Mouse (Mus musculus): ENCODE measurements around the gene Gapvd1.

The Gapvd1 gene

DNA sequence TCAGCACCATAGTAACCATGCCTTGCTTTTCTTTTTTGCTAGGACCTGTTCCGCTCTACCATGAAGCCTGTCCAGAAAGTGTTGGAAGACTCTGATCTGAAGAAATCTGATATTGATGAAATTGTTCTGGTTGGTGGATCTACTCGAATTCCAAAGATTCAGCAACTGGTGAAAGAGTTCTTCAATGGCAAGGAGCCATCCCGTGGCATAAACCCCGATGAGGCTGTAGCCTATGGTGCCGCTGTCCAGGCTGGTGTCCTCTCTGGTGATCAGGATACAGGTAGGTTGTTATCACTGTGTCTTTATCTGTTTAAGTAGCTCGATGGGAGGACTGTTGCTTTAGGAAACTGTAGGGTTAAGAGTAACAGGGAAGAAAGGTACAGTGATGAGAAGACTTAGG is 19.5 kb upstream of the Gapvd1 start:
- no peak for TF ChIP-seq NANOG (IDR thresholded peaks at IDR 0.05; ENCODE audit: borderline replicate concordance, low read length)
- TF ChIP-seq CTCF (conservative IDR thresholded peaks at IDR 0.05; ENCODE audit: low read length) = no peak
- Histone ChIP-seq H3K4me3 (replicated peaks; ENCODE audit: low read length) (peak overlapping the region; percentile 96), H3K27me3 (ENCODE audit: insufficient read depth, low read length) (no peaks in the 10 kb centered on the region), H3K4me1 (replicated peaks; ENCODE audit: low read depth, low read length) (peaks cover 55% of the 10 kb centered on the region), H3K36me3 (ENCODE audit: insufficient read depth, low read length) (peaks cover 79% of the 10 kb centered on the region), H3K9me3 (ENCODE audit: low read length) (no peaks in the 10 kb centered on the region)

DNA sequence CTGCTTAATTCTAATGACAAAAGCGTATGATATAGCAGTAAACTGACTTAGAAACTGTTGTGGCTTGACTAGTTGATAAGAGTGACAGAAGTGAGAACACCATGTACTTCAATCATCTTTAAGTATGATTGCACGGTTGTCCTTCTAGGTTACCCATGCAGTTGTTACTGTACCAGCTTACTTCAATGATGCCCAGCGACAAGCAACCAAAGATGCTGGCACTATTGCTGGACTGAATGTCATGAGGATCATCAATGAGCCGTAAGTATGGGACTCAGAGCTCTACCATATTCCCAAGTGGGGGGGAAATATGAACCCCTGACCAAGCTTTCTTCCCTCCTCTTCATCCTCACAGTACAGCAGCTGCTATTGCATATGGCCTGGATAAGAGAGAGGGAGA is 18.6 kb upstream of the Gapvd1 start:
- H3K4me3 ChIP-seq (replicated peaks; ENCODE audit: low read length) = peak overlapping the region; percentile 96
- H3K4me1 ChIP-seq (replicated peaks; ENCODE audit: low read depth, low read length) = peaks cover 55% of the 10 kb centered on the region
- no peaks in the 10 kb centered on the region for H3K27me3 ChIP-seq (ENCODE audit: insufficient read depth, low read length)
- no peaks in the 10 kb centered on the region for H3K9me3 ChIP-seq (ENCODE audit: low read length)
- H3K36me3 ChIP-seq (ENCODE audit: insufficient read depth, low read length) = peaks cover 76% of the 10 kb centered on the region
- TF ChIP-seq CTCF (conservative IDR thresholded peaks at IDR 0.05; ENCODE audit: low read length) (no peak), NANOG (IDR thresholded peaks at IDR 0.05; ENCODE audit: borderline replicate concordance, low read length) (no peak), POU5F1 (IDR thresholded peaks at IDR 0.05; ENCODE audit: borderline replicate concordance, low read length) (no peak)

DNA sequence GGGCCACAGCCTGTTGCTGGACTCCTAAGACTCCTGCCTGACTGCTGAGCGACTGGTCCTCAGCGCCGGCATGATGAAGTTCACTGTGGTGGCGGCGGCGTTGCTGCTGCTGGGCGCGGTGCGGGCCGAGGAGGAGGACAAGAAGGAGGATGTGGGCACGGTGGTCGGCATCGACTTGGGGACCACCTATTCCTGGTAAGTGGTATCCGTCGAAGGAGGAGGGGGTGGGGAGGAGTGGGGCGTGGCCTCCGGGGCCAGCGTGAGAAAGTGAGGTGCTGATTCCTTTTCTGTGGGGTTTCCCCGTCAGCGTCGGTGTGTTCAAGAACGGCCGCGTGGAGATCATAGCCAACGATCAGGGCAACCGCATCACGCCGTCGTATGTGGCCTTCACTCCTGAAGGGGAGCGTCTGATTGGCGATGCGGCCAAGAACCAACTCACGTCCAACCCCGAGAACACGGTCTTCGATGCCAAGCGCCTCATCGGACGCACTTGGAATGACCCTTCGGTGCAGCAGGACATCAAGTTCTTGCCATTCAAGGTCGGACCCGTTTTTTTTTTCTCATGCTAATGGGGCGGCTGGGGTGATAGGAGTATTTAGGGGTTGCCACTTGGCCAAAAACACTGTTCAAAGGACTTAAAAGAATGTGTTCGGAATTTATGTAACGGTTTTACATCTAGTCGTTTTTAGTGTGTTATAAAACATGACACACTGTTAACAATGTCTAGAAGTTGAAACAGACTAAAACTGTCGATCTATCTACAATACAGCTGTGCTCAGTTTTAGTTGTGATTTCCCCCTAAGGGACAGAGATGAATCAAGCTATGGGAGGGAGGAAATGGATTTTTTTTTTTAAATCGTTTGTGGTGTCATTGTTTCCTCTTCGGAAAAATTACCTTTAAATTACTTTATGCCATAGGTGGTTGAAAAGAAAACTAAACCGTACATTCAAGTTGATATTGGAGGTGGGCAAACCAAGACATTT is 17.5 kb upstream of the Gapvd1 start:
- TF ChIP-seq NANOG (IDR thresholded peaks at IDR 0.05; ENCODE audit: borderline replicate concordance, low read length) (no peak), POU5F1 (IDR thresholded peaks at IDR 0.05; ENCODE audit: borderline replicate concordance, low read length) (no peak; the same call in 1 of the 2 replicates), CTCF (conservative IDR thresholded peaks at IDR 0.05; ENCODE audit: low read length) (no peak)
- Histone ChIP-seq H3K9me3 (ENCODE audit: low read length) (no peaks in the 10 kb centered on the region), H3K4me1 (replicated peaks; ENCODE audit: low read depth, low read length) (peaks cover 55% of the 10 kb centered on the region), H3K27me3 (ENCODE audit: insufficient read depth, low read length) (no peaks in the 10 kb centered on the region), H3K36me3 (ENCODE audit: insufficient read depth, low read length) (peaks cover 67% of the 10 kb centered on the region), H3K4me3 (replicated peaks; ENCODE audit: low read length) (peak overlapping the region; percentile 96)

DNA sequence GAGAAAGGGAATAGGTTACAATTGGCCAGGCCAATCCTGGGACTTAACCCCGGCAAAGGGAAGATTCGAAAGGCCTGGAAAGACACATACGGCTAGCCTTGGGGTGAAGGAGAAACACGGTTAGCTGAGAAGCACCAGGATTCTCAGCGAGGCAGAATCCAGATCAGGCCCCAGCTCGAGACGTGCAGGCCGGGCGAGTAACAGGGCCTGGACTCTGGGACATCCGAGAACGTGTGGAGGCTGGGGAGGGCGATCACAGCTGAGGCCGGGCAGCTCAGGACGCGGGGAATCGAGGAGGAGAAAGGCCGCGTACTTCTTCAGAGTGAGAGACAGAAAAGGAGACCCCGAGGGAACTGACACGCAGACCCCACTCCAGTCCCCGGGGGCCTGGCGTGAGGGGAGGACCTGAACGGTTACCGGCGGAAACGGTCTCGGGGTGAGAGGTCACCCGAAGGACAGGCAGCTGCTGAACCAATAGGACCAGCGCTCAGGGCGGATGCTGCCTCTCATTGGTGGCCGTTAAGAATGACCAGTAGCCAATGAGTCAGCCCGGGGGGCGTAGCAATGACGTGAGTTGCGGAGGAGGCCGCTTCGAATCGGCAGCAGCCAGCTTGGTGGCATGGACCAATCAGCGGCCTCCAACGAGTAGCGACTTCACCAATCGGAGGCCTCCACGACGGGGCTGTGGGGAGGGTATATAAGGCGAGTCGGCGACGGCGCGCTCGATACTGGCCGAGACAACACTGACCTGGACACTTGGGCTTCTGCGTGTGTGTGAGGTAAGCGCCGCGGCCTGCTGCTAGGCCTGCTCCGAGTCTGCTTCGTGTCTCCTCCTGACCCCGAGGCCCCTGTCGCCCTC is 16.6 kb upstream of the Gapvd1 start, which contains the start of gene Hspa5:
Hspa5 (plus strand) TSS at position 603 of the 859 bp plus-strand sequence.
- Histone ChIP-seq H3K9me3 (ENCODE audit: low read length) (peaks cover 4% of the 10 kb centered on the region; the same call in 1 of the 2 replicates), H3K36me3 (ENCODE audit: insufficient read depth, low read length) (peaks cover 57% of the 10 kb centered on the region), H3K27me3 (ENCODE audit: insufficient read depth, low read length) (no peaks in the 10 kb centered on the region), H3K4me1 (replicated peaks; ENCODE audit: low read depth, low read length) (peaks cover 48% of the 10 kb centered on the region), H3K4me3 (replicated peaks; ENCODE audit: low read length) (peak within 1 kb of the TSS; percentile 96)
- TF ChIP-seq CTCF (conservative IDR thresholded peaks at IDR 0.05; ENCODE audit: low read length) (no peak), NANOG (IDR thresholded peaks at IDR 0.05; ENCODE audit: borderline replicate concordance, low read length) (no peak), POU5F1 (IDR thresholded peaks at IDR 0.05; ENCODE audit: borderline replicate concordance, low read length) (no peak)

DNA sequence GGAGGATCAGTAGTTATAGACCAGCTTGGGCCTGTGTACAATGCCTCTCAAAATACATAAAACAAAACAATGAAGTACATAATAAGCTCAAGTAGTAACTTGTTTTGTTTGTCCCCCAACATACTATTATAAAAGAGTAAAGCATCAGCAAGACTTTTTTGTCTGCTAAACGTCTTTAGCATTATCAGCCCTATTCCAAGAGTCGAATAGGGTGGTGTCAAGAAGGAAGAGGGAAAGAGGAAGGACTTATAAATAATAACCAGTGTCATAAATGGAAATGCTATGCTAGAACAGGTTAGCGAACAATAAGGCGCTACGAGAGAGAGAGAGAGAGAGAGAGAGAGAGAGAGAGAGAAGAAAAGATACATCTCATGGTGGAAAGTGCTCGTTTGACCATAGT is 15.9 kb upstream of the Gapvd1 start:
- peak overlapping the region; percentile 92 for H3K4me3 ChIP-seq (replicated peaks; ENCODE audit: low read length)
- peaks cover 43% of the 10 kb centered on the region for H3K4me1 ChIP-seq (replicated peaks; ENCODE audit: low read depth, low read length)
- no peaks in the 10 kb centered on the region for H3K27me3 ChIP-seq (ENCODE audit: insufficient read depth, low read length)
- TF ChIP-seq CTCF (conservative IDR thresholded peaks at IDR 0.05; ENCODE audit: low read length) (no peak), POU5F1 (IDR thresholded peaks at IDR 0.05; ENCODE audit: borderline replicate concordance, low read length) (no peak), NANOG (IDR thresholded peaks at IDR 0.05; ENCODE audit: borderline replicate concordance, low read length) (no peak)
- H3K36me3 ChIP-seq (ENCODE audit: insufficient read depth, low read length) = peaks cover 51% of the 10 kb centered on the region
- H3K9me3 ChIP-seq (ENCODE audit: low read length) = peaks cover 4% of the 10 kb centered on the region; the same call in 1 of the 2 replicates

DNA sequence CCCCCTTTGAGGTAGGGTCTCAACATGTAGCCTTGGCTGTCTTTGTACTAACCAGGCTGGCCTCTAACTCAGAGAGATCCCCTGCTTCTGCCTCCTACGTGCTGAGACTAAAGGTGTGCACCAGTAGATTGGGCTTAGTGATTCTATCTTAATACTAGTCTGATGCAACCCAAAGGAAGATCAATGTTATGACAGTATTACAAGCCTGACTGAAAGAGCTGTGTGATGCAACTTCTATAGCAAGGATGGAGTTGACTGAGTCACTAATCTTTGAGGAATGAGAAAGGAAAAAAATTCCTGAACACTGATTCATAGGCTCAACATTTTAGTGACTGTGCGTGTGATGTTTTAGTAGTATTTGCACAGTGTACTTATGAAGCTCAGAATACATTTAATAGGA is 15.0 kb upstream of the Gapvd1 start:
- no peaks in the 10 kb centered on the region for H3K27me3 ChIP-seq (ENCODE audit: insufficient read depth, low read length)
- H3K36me3 ChIP-seq (ENCODE audit: insufficient read depth, low read length) = peaks cover 42% of the 10 kb centered on the region
- H3K4me1 ChIP-seq (replicated peaks; ENCODE audit: low read depth, low read length) = peaks cover 35% of the 10 kb centered on the region
- no peak for TF ChIP-seq CTCF (conservative IDR thresholded peaks at IDR 0.05; ENCODE audit: low read length)
- TF ChIP-seq POU5F1 (IDR thresholded peaks at IDR 0.05; ENCODE audit: borderline replicate concordance, low read length) = no peak
- no peak for TF ChIP-seq NANOG (IDR thresholded peaks at IDR 0.05; ENCODE audit: borderline replicate concordance, low read length)
- H3K9me3 ChIP-seq (ENCODE audit: low read length) = peaks cover 4% of the 10 kb centered on the region; the same call in 1 of the 2 replicates
- peak overlapping the region; percentile 92 for H3K4me3 ChIP-seq (replicated peaks; ENCODE audit: low read length)

DNA sequence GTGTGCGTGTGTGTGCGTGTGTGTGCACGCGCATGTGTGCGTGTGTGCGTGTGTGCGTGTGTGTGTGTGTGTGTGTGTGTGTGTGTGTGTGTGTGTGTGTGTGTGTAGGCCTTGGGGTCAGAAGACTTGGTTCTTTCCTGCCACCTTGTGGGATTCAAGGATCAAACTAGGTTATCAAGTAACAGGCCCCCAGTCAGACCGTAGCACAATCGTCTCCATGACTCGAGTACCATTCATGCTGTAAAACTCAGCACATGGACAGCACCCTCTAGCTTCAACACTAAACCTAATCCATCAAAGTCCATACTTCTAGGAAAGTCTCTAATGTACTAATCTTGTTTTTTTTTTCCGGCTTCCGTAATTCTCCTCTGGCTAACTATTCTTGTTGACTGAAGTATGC is 9.8 kb upstream of the Gapvd1 start:
- Histone ChIP-seq H3K4me1 (replicated peaks; ENCODE audit: low read depth, low read length) (no peaks in the 10 kb centered on the region), H3K9me3 (ENCODE audit: low read length) (peaks cover 4% of the 10 kb centered on the region; the same call in 1 of the 2 replicates), H3K4me3 (replicated peaks; ENCODE audit: low read length) (no peak overlapping the region), H3K36me3 (ENCODE audit: insufficient read depth, low read length) (peaks cover 8% of the 10 kb centered on the region; the same call in 1 of the 2 replicates), H3K27me3 (ENCODE audit: insufficient read depth, low read length) (no peaks in the 10 kb centered on the region)
- no peak for TF ChIP-seq CTCF (conservative IDR thresholded peaks at IDR 0.05; ENCODE audit: low read length)
- TF ChIP-seq POU5F1 (IDR thresholded peaks at IDR 0.05; ENCODE audit: borderline replicate concordance, low read length) = no peak
- TF ChIP-seq NANOG (IDR thresholded peaks at IDR 0.05; ENCODE audit: borderline replicate concordance, low read length) = no peak

DNA sequence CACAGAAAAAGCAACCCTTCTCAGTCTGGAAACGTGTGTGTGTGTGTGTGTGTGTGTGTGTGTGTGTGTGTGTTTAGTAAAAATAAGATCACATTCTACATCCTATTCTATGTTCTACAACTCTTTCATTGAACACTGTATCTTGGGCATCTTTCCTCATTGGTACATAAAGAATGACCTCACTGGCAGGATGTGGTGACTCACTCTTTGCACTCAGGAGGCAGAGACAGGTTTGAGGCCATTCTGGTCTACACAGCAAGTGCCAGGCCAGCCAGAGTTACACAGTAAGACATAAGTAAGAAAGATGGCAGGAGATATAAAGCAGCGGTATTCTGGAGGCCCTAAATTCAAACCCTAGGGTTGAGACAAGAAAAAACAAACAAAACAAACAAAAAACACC is 7.8 kb upstream of the Gapvd1 start:
- no peaks in the 10 kb centered on the region for H3K36me3 ChIP-seq (ENCODE audit: insufficient read depth, low read length)
- no peak for TF ChIP-seq NANOG (IDR thresholded peaks at IDR 0.05; ENCODE audit: borderline replicate concordance, low read length)
- TF ChIP-seq CTCF (conservative IDR thresholded peaks at IDR 0.05; ENCODE audit: low read length) = no peak
- no peak for TF ChIP-seq POU5F1 (IDR thresholded peaks at IDR 0.05; ENCODE audit: borderline replicate concordance, low read length)
- H3K9me3 ChIP-seq (ENCODE audit: low read length) = peaks cover 4% of the 10 kb centered on the region; the same call in 1 of the 2 replicates
- H3K27me3 ChIP-seq (ENCODE audit: insufficient read depth, low read length) = no peaks in the 10 kb centered on the region
- no peak overlapping the region for H3K4me3 ChIP-seq (replicated peaks; ENCODE audit: low read length)
- no peaks in the 10 kb centered on the region for H3K4me1 ChIP-seq (replicated peaks; ENCODE audit: low read depth, low read length)

Data from E14TG2a.4 (cell line).